Mouse (Mus musculus) hindbrain, embryonic 13.5 days (tissue): ENCODE data around the gene Dcaf6. TPM values are rescaled to one million over a fixed set of nuclear protein-coding genes. Genes with fewer than 3 reads are reported as not detected.

ENCODE experiments used
- ATAC-seq: fragments of 200-750 bp; cut with Nextera tagmentation; 2 replicates; pipeline ENCODE4 v1.8.0; 2017; ENCODE audit warnings: moderate TSS enrichment; ENCODE audit not compliant: low FRiP score
- H3K27ac ChIP-seq: fragments of 300-500 bp; sonication (generic); 2 replicates; pipeline ENCODE4 v1.5.1; 2015; ENCODE audit warnings: inconsistent platforms, mild to moderate bottlenecking, moderate library complexity
- H3K27me3 ChIP-seq: fragments of 300-500 bp; sonication (generic); 2 replicates; pipeline ENCODE4 v1.6.1; 2015; ENCODE audit warnings: mild to moderate bottlenecking, inconsistent platforms
- H3K36me3 ChIP-seq: fragments of 300-500 bp; sonication (generic); 2 replicates; pipeline ENCODE4 v1.6.1; 2015; ENCODE audit warnings: mild to moderate bottlenecking, inconsistent platforms
- H3K4me1 ChIP-seq: fragments of 300-500 bp; sonication (generic); replicated peaks from 2 replicates; pipeline ENCODE4 v1.6.1; 2015; ENCODE audit warnings: inconsistent platforms
- H3K4me2 ChIP-seq: fragments of 300-500 bp; sonication (generic); 2 replicates; pipeline ENCODE4 v1.6.1; 2015; ENCODE audit warnings: inconsistent platforms, mild to moderate bottlenecking, moderate library complexity
- H3K4me3 ChIP-seq: fragments of 300-500 bp; sonication (generic); 2 replicates; pipeline ENCODE4 v1.5.1; 2015; ENCODE audit warnings: mild to moderate bottlenecking, inconsistent platforms
- H3K9ac ChIP-seq: fragments of 300-500 bp; sonication (generic); 2 replicates; pipeline ENCODE4 v1.6.1; 2015; ENCODE audit warnings: mild to moderate bottlenecking, inconsistent platforms
- H3K9me3 ChIP-seq: fragments of 300-500 bp; sonication (generic); 2 replicates; pipeline ENCODE4 v1.6.1; 2016; ENCODE audit warnings: inconsistent platforms
- WGBS: fragments of 180-500 bp; shearing (Covaris S2); methylation state at CpG from one replicate; pipeline ENCODE4 v1.1.7; 2015; 5-methylcytosine and 5-hydroxymethylcytosine counted together
- polyA plus RNA-seq: library from polyadenylated mRNA; unstranded; fragments of >200 nt; fragmentation: Nextera tagmentation; extraction: Ambion mirVana; gene quantifications from 2 replicates; pipeline ENCODE4 v1.2.1, GENCODE M21; 2015

The Dcaf6 gene
- polyA plus RNA-seq, result 12.8 and 14.6 TPM in 2 replicates

- Histone ChIP-seq H3K27ac (peak within 1 kb of the TSS; percentile 97), H3K9ac (peak within 1 kb of the TSS; percentile 85), H3K36me3 (no peaks in the 10 kb centered on the region), H3K4me2 (peak within 1 kb of the TSS; percentile 94), H3K9me3 (no peaks in the 10 kb centered on the region), H3K27me3 (no peaks in the 10 kb centered on the region), H3K4me1 (peaks cover 14% of the 10 kb centered on the region), H3K4me3 (peak within 1 kb of the TSS; percentile 93)
- WGBS, result 1% methylated on average over 28 of the region's 37 CpGs
- peak; percentile 96 for ATAC-seq
Observed at GRCm38 (mm10) chr1:165460360-165460800, at the start of gene Dcaf6, which contains the start of gene Mpc2. TSS of gene Dcaf6 (minus strand) at chr1:165460475. TSS of gene Mpc2 (plus strand) at chr1:165460637.

- 90% methylated on average over 6 of the region's 6 CpGs for WGBS
Observed at GRCm38 (mm10) chr1:165506303-165506702, 46.0 kb upstream of the Dcaf6 start.

GRCm38 (mm10) chr1:165503307-165504024 is 43.2 kb upstream of the Dcaf6 start:
- WGBS, result 68% methylated on average over 10 of the region's 10 CpGs

More at GRCm38 (mm10) chr1:165506303-165506702, 46.0 kb upstream of the Dcaf6 start:
- no peaks in the 10 kb centered on the region for H3K9me3 ChIP-seq
- ATAC-seq, result no peak
- H3K4me3 ChIP-seq, result no peak overlapping the region
- no peaks in the 10 kb centered on the region for H3K4me1 ChIP-seq
- no peak overlapping the region for H3K9ac ChIP-seq
- no peaks in the 10 kb centered on the region for H3K27me3 ChIP-seq
- H3K27ac ChIP-seq, result no peak overlapping the region
- H3K36me3 ChIP-seq, result no peaks in the 10 kb centered on the region
- no peak overlapping the region for H3K4me2 ChIP-seq

GRCm38 (mm10) chr1:165498856-165499255 is 38.6 kb upstream of the Dcaf6 start:
- no peaks in the 10 kb centered on the region for H3K27me3 ChIP-seq
- H3K4me2 ChIP-seq, result no peak overlapping the region
- H3K4me1 ChIP-seq, result no peaks in the 10 kb centered on the region
- no peak overlapping the region for H3K4me3 ChIP-seq
- no peaks in the 10 kb centered on the region for H3K36me3 ChIP-seq
- no peak for ATAC-seq
- no peak overlapping the region for H3K27ac ChIP-seq
- WGBS, result 46% methylated on average over 3 of the region's 3 CpGs
- H3K9ac ChIP-seq, result no peak overlapping the region
- H3K9me3 ChIP-seq, result no peaks in the 10 kb centered on the region

More at GRCm38 (mm10) chr1:165503307-165504024, 43.2 kb upstream of the Dcaf6 start:
- H3K9ac ChIP-seq, result no peak overlapping the region
- no peak overlapping the region for H3K4me2 ChIP-seq
- no peaks in the 10 kb centered on the region for H3K36me3 ChIP-seq
- no peak for ATAC-seq
- H3K4me3 ChIP-seq, result no peak overlapping the region
- no peaks in the 10 kb centered on the region for H3K4me1 ChIP-seq
- no peak overlapping the region for H3K27ac ChIP-seq
- no peaks in the 10 kb centered on the region for H3K27me3 ChIP-seq
- H3K9me3 ChIP-seq, result no peaks in the 10 kb centered on the region

- ATAC-seq, result no peak
- WGBS, result 92% methylated on average over 4 of the region's 4 CpGs
Observed at GRCm38 (mm10) chr1:165489197-165489596, 28.9 kb upstream of the Dcaf6 start.

GRCm38 (mm10) chr1:165486108-165486507 is 25.8 kb upstream of the Dcaf6 start:
- H3K9ac ChIP-seq, result no peak overlapping the region
- H3K9me3 ChIP-seq, result no peaks in the 10 kb centered on the region
- H3K4me3 ChIP-seq, result no peak overlapping the region
- no peak overlapping the region for H3K4me2 ChIP-seq
- no peak overlapping the region for H3K27ac ChIP-seq
- H3K4me1 ChIP-seq, result no peaks in the 10 kb centered on the region
- H3K27me3 ChIP-seq, result no peaks in the 10 kb centered on the region
- H3K36me3 ChIP-seq, result peaks cover 18% of the 10 kb centered on the region
- no peak for ATAC-seq
- WGBS, result 94% methylated on average over 2 of the region's 2 CpGs

More at GRCm38 (mm10) chr1:165489197-165489596, 28.9 kb upstream of the Dcaf6 start:
- Histone ChIP-seq H3K27ac (no peak overlapping the region), H3K9ac (no peak overlapping the region), H3K9me3 (no peaks in the 10 kb centered on the region), H3K4me1 (no peaks in the 10 kb centered on the region), H3K27me3 (no peaks in the 10 kb centered on the region), H3K4me3 (no peak overlapping the region), H3K4me2 (no peak overlapping the region), H3K36me3 (no peaks in the 10 kb centered on the region)

- 96% methylated on average over 8 of the region's 8 CpGs for WGBS
- no peak within 1 kb of the TSS for H3K4me3 ChIP-seq
- no peak for ATAC-seq
Observed at GRCm38 (mm10) chr1:165484688-165485233, 24.5 kb upstream of the Dcaf6 start, which contains the start of gene Adcy10. TSS of gene Adcy10 (plus strand) at chr1:165485183.

GRCm38 (mm10) chr1:165471490-165471889 is 11.2 kb upstream of the Dcaf6 start:
- no peaks in the 10 kb centered on the region for H3K36me3 ChIP-seq
- H3K4me3 ChIP-seq, result no peak overlapping the region
- H3K4me1 ChIP-seq, result no peaks in the 10 kb centered on the region
- H3K4me2 ChIP-seq, result no peak overlapping the region
- H3K9me3 ChIP-seq, result no peaks in the 10 kb centered on the region
- no peaks in the 10 kb centered on the region for H3K27me3 ChIP-seq
- H3K27ac ChIP-seq, result no peak overlapping the region
- no peak for ATAC-seq
- whole genome bisulfite sequencing, result 95% methylated on average over 1 of the region's 1 CpGs
- no peak overlapping the region for H3K9ac ChIP-seq

More at GRCm38 (mm10) chr1:165484688-165485233, 24.5 kb upstream of the Dcaf6 start, which contains the start of gene Adcy10:
- Histone ChIP-seq H3K27me3 (no peaks in the 10 kb centered on the region), H3K4me1 (no peaks in the 10 kb centered on the region), H3K4me2 (no peak within 1 kb of the TSS), H3K9ac (no peak within 1 kb of the TSS), H3K9me3 (no peaks in the 10 kb centered on the region), H3K27ac (no peak within 1 kb of the TSS), H3K36me3 (peaks cover 29% of the 10 kb centered on the region)

GRCm38 (mm10) chr1:165469717-165470116 is 9.4 kb upstream of the Dcaf6 start:
- Histone ChIP-seq H3K4me3 (no peak overlapping the region), H3K4me1 (no peaks in the 10 kb centered on the region), H3K36me3 (no peaks in the 10 kb centered on the region), H3K9ac (no peak overlapping the region), H3K4me2 (no peak overlapping the region), H3K27me3 (no peaks in the 10 kb centered on the region), H3K27ac (no peak overlapping the region), H3K9me3 (no peaks in the 10 kb centered on the region)
- ATAC-seq, result no peak

GRCm38 (mm10) chr1:165468971-165469370 is 8.7 kb upstream of the Dcaf6 start:
- ATAC-seq, result no peak
- H3K4me2 ChIP-seq, result no peak overlapping the region
- H3K4me3 ChIP-seq, result no peak overlapping the region
- H3K27ac ChIP-seq, result no peak overlapping the region
- H3K36me3 ChIP-seq, result no peaks in the 10 kb centered on the region
- H3K9me3 ChIP-seq, result no peaks in the 10 kb centered on the region
- H3K4me1 ChIP-seq, result no peaks in the 10 kb centered on the region
- no peaks in the 10 kb centered on the region for H3K27me3 ChIP-seq
- no peak overlapping the region for H3K9ac ChIP-seq

GRCm38 (mm10) chr1:165464574-165464973 is 4.3 kb upstream of the Dcaf6 start:
- H3K9me3 ChIP-seq, result no peaks in the 10 kb centered on the region
- no peak overlapping the region for H3K9ac ChIP-seq
- H3K4me2 ChIP-seq, result no peak overlapping the region
- H3K4me1 ChIP-seq, result peaks cover 7% of the 10 kb centered on the region
- H3K27me3 ChIP-seq, result no peaks in the 10 kb centered on the region
- no peak overlapping the region for H3K4me3 ChIP-seq
- H3K27ac ChIP-seq, result no peak overlapping the region
- 90% methylated on average over 3 of the region's 3 CpGs for WGBS
- H3K36me3 ChIP-seq, result no peaks in the 10 kb centered on the region
- no peak for ATAC-seq

- WGBS, result 91% methylated on average over 1 of the region's 1 CpGs
- Histone ChIP-seq H3K4me1 (peaks cover 14% of the 10 kb centered on the region), H3K27me3 (no peaks in the 10 kb centered on the region), H3K4me3 (no peak overlapping the region), H3K27ac (no peak overlapping the region), H3K4me2 (no peak overlapping the region), H3K36me3 (no peaks in the 10 kb centered on the region), H3K9ac (no peak overlapping the region), H3K9me3 (no peaks in the 10 kb centered on the region)
- no peak for ATAC-seq
Observed at GRCm38 (mm10) chr1:165462861-165463260, 2.6 kb upstream of the Dcaf6 start.
